Mouse (Mus musculus) myocyte (in vitro differentiated cells): ENCODE data around the gene Fbxo33.

ENCODE experiments used
- CEBPB ChIP-seq: IDR thresholded peaks from 2 replicates; pipeline ENCODE4 v1.6.1; 2011; ENCODE audit warnings: mild to moderate bottlenecking, moderate library complexity; ENCODE audit not compliant: poor library complexity, insufficient read depth, severe bottlenecking
- E2F4 ChIP-seq: IDR thresholded peaks from one replicate; pipeline ENCODE4 v1.6.1; 2011; ENCODE audit warnings: mild to moderate bottlenecking, control low read depth, moderate library complexity; ENCODE audit not compliant: insufficient read depth
- MAX ChIP-seq: IDR thresholded peaks from one replicate; pipeline ENCODE4 v1.6.1; 2011; ENCODE audit warnings: low read depth, mild to moderate bottlenecking, control low read depth
- MYOD1 ChIP-seq, 3 experiments: IDR thresholded peaks; one replicate each; pipeline ENCODE4 v1.6.1; 2011; ENCODE audit warnings: control low read depth in 2 of 3, low read depth in 2 of 3, mild to moderate bottlenecking in 2 of 3, moderate library complexity in 1 of 3; ENCODE audit not compliant: insufficient read length in 2 of 3, control insufficient read depth in 1 of 3
- MYOG ChIP-seq, 3 experiments: IDR thresholded peaks; one replicate each; pipeline ENCODE4 v1.6.1; 2011; ENCODE audit warnings: control low read depth in 2 of 3, low read depth in 2 of 3, mild to moderate bottlenecking in 2 of 3; ENCODE audit not compliant: insufficient read length in 2 of 3, control insufficient read depth in 1 of 3, insufficient read depth in 1 of 3
- POLR2A ChIP-seq: IDR thresholded peaks from one replicate; pipeline ENCODE4 v1.6.1; 2011; ENCODE audit warnings: low read depth, mild to moderate bottlenecking, control low read depth, moderate library complexity; ENCODE audit not compliant: insufficient read length
- SRF ChIP-seq: IDR thresholded peaks from one replicate; pipeline ENCODE4 v1.6.1; 2011; ENCODE audit warnings: low read depth; ENCODE audit not compliant: control insufficient read depth, insufficient read length
- TCF12 ChIP-seq: IDR thresholded peaks from one replicate; pipeline ENCODE4 v1.6.1; 2011; ENCODE audit warnings: mild to moderate bottlenecking, control low read depth; ENCODE audit not compliant: poor library complexity, insufficient read depth, severe bottlenecking
- TCF3 ChIP-seq: IDR thresholded peaks from one replicate; pipeline ENCODE4 v1.6.1; 2011; ENCODE audit warnings: low read depth, control low read depth; ENCODE audit not compliant: insufficient read length
- USF1 ChIP-seq: IDR thresholded peaks from one replicate; pipeline ENCODE4 v1.6.1; 2011; ENCODE audit warnings: low read depth, mild to moderate bottlenecking, control low read depth, moderate library complexity

DNA sequence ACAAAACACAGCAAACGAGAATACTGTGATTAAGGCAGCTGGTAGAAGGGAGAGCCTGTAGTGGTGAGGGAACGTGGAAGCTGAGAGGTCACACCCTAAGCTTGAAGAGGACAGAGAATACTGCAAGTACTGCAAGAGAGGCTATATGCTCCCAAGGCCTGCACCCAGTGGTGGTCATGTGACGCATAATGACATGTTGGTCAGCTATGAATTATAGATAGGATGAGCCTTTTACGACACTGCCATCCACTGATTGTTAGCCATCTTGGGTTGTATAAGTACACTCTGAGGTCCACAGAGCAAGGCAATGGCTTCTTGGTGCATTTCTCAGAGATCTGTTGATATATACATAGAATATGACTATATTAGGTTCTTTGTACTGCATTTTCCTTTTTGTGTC lies 53.0 kb downstream of the Fbxo33 start:
- no peak for TF ChIP-seq TCF12
- no peak for TF ChIP-seq POLR2A
- TF ChIP-seq USF1, result no peak
- no peak for TF ChIP-seq SRF
- no peak for TF ChIP-seq E2F4
- TF ChIP-seq MYOG (IDR thresholded peaks at IDR 0.05; ENCODE audit: control insufficient read depth in 1 of 3, insufficient read depth in 1 of 3, insufficient read length in 2 of 3, low read depth in 2 of 3), result no peak
- TF ChIP-seq MAX, result no peak
- no peak for TF ChIP-seq CEBPB
- TF ChIP-seq TCF3, result no peak
- no peak for TF ChIP-seq MYOD1 (IDR thresholded peaks at IDR 0.05; ENCODE audit: control insufficient read depth in 1 of 3, insufficient read length in 2 of 3, low read depth in 2 of 3)
